7 mouse cellular contexts compared by ENCODE assay signal in the genomic region with DNA sequence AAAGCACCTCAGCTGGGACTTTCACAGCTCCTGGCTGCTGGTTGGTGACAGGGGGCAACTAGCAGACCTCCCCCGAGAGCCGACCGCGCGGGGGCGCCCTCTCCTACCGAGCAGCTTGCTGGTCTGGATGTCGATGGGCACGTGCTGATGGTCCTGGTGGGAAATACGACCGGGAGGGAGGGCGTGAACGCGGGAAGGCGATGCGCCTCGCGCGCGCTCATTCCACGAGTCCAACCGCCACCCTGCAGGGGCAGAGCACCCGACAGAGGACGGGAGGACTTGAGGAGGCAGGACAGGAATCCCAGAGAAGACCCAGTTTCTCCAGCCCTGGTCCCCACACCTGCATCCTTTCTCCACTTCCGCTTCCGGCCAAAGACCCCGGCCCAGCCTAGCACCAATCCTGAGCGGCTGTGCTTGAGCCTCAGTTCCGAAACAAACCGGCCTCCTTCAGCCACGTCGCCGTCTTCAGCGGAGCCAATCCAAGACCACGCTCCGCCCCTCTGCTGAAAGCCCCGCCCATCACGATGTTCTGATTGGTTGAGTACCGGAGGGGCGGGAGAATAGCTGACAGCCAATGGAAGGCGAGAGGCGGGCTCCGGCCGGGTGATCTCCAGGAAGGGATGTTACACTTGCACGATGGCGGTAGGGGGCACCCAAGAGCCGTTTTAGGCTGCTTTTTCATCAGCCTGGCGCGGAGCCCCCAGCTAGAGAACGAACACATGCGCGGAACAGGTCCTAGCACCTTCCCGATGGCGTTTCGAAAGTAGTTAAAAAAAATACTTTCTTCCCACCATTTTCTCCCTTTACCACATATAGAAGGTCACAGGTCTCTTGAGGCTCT. TPM values are rescaled to one million over a fixed set of nuclear protein-coding genes. Genes with fewer than 3 reads are reported as not detected.
A peak's percentile ranks its signal among the peaks of the same experiment; 100 is the strongest.
DNase-seq lines count a peak whose midpoint lies in the region; ATAC-seq lines count a peak whose summit lies in the region.

TSS of gene Cdk5rap3 (minus strand) at position 453 of the 841 bp plus-strand sequence.

- H3K27me3 ChIP-seq in intestine, embryonic 16.5 days (replicated peaks; ENCODE audit: control insufficient read depth, insufficient read depth, low read length), result no peaks in the 10 kb centered on the region
- H3K27me3 ChIP-seq in midbrain, embryonic 11.5 days (ENCODE audit: control insufficient read depth, insufficient read depth, low read length), result no peaks in the 10 kb centered on the region

- peaks cover 3% of the 10 kb centered on the region; the same call in 1 of the 2 replicates for H3K36me3 ChIP-seq in intestine, embryonic 16.5 days (ENCODE audit: control insufficient read depth, insufficient read depth, low read length)
- H3K36me3 ChIP-seq in midbrain, embryonic 11.5 days (ENCODE audit: control insufficient read depth, insufficient read depth, low read length), result peaks cover 3% of the 10 kb centered on the region; the same call in 1 of the 2 replicates

- H3K4me2 ChIP-seq in intestine, embryonic 16.5 days (ENCODE audit: low read depth, low read length), result peak within 1 kb of the TSS; percentile 77
- H3K4me2 ChIP-seq in midbrain, embryonic 11.5 days, result peak within 1 kb of the TSS; percentile 94

- DNase-seq in adrenal gland, adult 8-10 months, result peak; percentile 98
- DNase-seq in embryo, embryonic 9.5 days (ENCODE audit: extremely low spot score), result peak; percentile 100
- DNase-seq in gastrocnemius, postnatal 4 days (ENCODE audit: low spot score in 2 of 2), result peak; percentile 98 to 99
- peak; percentile 98 to 99 for DNase-seq in left cerebral cortex, postnatal 36 days (ENCODE audit: low spot score in 2 of 2)
- peak; percentile 100 for DNase-seq in midbrain, embryonic 11.5 days (ENCODE audit: low spot score, missing footprints)
- DNase-seq in skeletal muscle tissue, adult 2 months (ENCODE audit: low read depth, low spot score), result peak; percentile 99

- H3K4me1 ChIP-seq in intestine, embryonic 16.5 days (ENCODE audit: control insufficient read depth, insufficient read depth, low read length), result peaks cover 12% of the 10 kb centered on the region
- peaks cover 9% of the 10 kb centered on the region for H3K4me1 ChIP-seq in midbrain, embryonic 11.5 days (ENCODE audit: control insufficient read depth, insufficient read depth, low read length)

- peak within 1 kb of the TSS; percentile 87 for H3K9ac ChIP-seq in intestine, embryonic 16.5 days (ENCODE audit: low read depth, low read length)
- peak within 1 kb of the TSS; percentile 75 for H3K9ac ChIP-seq in midbrain, embryonic 11.5 days (ENCODE audit: low read length)

- intact Hi-C loops in left cerebral cortex, postnatal 36 days (cut with DNase I), result loop anchor here (2.0 to 5.0 kb wide), 4 partner anchors 29 to 107 kb away; no protein-coding TSS in a partner anchor

- WGBS in intestine, embryonic 16.5 days, result under 1% methylated on average over 55 of the region's 55 CpGs
- WGBS in midbrain, embryonic 11.5 days, result under 1% methylated on average over 55 of the region's 55 CpGs

- peak; percentile 93 for ATAC-seq in intestine, embryonic 16.5 days
- ATAC-seq in midbrain, embryonic 11.5 days (ENCODE audit: low FRiP score), result peak; percentile 97

- H3K27ac ChIP-seq in intestine, embryonic 16.5 days (ENCODE audit: low read length), result peak within 1 kb of the TSS; percentile 84
- H3K27ac ChIP-seq in midbrain, embryonic 11.5 days (ENCODE audit: low read depth, low read length), result peak within 1 kb of the TSS; percentile 50

- peak within 1 kb of the TSS; percentile 77 for H3K4me3 ChIP-seq in intestine, embryonic 16.5 days (ENCODE audit: low read length)
- peak within 1 kb of the TSS; percentile 79 for H3K4me3 ChIP-seq in midbrain, embryonic 11.5 days (ENCODE audit: low read depth, low read length)

- no peaks in the 10 kb centered on the region for H3K9me3 ChIP-seq in intestine, embryonic 16.5 days (ENCODE audit: control insufficient read depth, low read length)
- H3K9me3 ChIP-seq in midbrain, embryonic 11.5 days (ENCODE audit: control insufficient read depth, low read length), result no peaks in the 10 kb centered on the region

RNA-seq across cellular contexts. Expression of gene Cdk5rap3, which starts in this region (rescaled TPM):
- 10 to 100 TPM; 55.2 to 82.1 (median 71.5) TPM for total RNA-seq in adrenal gland, adult 8-10 months (2022)
- 10 to 100 TPM; 39.2 to 45.1 TPM for total RNA-seq in gastrocnemius, postnatal 4 days (2021)
- polyA plus RNA-seq in intestine, embryonic 16.5 days (2015; fragmentation: Nextera tagmentation; extraction: Ambion mirVana), result 68.1 and 70.1 TPM in 2 replicates
- total RNA-seq in left cerebral cortex, postnatal 36 days (2021), result 10 to 100 TPM; 30.3 to 31.5 TPM
- polyA plus RNA-seq in midbrain, embryonic 11.5 days (2014; fragmentation: Nextera tagmentation; extraction: Ambion mirVana), result 91.4 and 92.8 TPM in 2 replicates

Comparison
In these comparisons a context has a peak if more than half of its experiments do, and no peak if none do; other contexts are left out.
1. Peak in every context shown above with its lines: DNase-seq, ATAC-seq, H3K4me3 ChIP-seq and H3K27ac ChIP-seq.